Mouse (Mus musculus) kidney, adult 2 months (tissue): ENCODE measurements around the gene Styx.

Experiments
- CTCF ChIP-seq: fragments of 200-500 bp; conservative IDR thresholded peaks from 2 replicates; pipeline ENCODE4 v1.5.1; 2011; ENCODE audit warnings: low read depth, mild to moderate bottlenecking, control low read depth, low read length, moderate library complexity, mixed read lengths; ENCODE audit not compliant: insufficient read depth, insufficient read length
- POLR2A ChIP-seq: fragments of 200-500 bp; IDR thresholded peaks from one replicate; pipeline ENCODE4 v1.6.1; 2011; ENCODE audit warnings: low read depth, low read length, control low read depth

DNA sequence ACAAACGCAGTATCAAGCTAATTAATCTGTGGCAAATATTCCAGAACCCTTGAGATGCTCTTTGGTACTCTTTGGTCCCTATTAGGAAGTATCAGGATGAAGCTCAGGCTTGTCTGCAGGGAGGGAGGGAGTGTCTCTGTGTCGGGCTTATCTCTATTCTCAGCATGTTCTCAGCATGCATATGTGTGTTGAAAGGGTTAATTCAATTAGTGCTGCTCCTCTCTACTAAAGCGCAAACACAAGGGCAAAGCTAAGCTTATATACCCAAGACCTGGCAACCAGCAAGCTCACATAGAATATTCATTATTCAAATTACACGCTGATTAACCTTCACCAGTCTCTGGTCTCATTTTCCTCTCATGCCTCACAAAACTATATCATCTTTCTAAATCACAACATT lies 47.0 kb upstream of the Styx start:
- TF ChIP-seq CTCF, result no peak
- TF ChIP-seq POLR2A, result no peak
